Mouse (Mus musculus): ENCODE data around the gene Senp1.

The Senp1 gene

DNA sequence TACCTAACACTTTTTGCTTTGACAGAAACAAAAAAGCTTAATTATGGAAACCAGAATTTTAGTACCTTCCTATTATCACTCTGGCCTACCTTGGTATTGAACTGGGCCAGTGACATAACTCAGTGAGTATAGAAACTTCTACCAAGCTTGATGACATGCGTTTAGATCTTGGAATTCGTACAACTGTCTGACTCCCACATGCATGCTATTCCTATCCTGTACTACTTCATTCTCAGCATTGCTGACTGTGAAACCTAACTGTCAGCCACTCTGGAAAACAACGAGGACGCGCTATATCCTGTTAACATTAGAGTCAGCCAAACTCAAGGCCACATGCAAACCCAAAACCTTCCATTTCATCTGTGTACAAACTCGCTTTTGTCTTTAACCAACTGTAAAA lies 49.6 kb downstream of the Senp1 start:
- no peak for DNase-seq

DNA sequence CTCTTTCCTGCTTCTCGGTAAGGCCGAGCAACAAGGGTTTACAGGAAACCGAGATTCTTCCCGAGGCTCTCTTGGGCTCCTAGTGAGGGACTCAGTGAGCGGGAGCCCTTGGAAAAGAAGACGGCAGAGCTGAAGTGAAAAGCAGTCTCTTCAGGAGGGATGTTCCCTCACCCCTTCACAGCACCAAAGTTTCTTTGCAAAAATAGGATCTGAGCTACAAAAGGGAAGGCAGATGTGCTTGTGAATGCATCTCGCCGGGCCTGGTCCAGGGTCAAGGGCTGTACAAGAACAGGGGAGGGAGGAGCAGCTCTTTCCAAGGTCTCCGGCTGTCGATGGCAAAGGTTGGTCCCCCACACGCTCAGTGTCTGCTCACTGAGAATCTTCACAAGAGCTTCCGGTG lies 51.0 kb downstream of the Senp1 start:
- no peak for DNase-seq

DNA sequence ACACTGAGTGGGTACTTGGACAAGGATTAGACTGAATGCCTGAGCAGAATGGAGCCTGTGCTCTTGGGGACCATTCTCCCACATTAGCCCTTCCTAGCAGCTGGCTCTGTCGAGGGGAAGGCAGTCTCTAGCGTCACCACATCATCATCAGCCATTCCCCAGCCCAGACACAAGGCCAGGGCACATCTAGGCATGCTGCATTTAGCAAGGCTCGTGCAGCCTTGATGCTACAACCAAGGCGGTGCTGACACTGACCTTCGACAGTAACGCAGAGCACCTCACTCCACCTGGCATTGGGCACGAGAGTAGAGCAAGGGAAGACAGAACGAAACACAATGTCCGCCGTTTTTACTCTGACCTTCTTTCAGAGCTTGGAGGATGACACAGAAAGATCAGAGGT lies 53.9 kb downstream of the Senp1 start:
- no peak for DNase-seq

DNA sequence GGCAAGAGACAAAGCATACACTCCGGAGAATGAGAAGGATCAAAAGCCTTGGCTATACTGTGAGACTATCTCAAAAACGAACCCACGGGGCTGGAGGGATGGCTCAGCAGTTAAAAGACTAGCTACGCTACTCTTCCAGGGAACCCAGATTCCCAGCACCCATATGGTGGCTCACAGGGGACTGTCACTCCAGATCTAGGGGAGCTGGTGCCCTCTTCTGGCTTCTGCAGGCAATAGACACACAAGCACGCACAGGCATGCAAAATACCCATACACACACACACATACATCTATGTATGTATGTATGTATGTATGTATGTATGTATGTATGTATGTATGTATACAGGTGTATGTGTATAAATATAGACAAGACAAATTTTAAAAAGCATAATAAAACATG lies 57.0 kb downstream of the Senp1 start:
- DNase-seq, result no peak

DNA sequence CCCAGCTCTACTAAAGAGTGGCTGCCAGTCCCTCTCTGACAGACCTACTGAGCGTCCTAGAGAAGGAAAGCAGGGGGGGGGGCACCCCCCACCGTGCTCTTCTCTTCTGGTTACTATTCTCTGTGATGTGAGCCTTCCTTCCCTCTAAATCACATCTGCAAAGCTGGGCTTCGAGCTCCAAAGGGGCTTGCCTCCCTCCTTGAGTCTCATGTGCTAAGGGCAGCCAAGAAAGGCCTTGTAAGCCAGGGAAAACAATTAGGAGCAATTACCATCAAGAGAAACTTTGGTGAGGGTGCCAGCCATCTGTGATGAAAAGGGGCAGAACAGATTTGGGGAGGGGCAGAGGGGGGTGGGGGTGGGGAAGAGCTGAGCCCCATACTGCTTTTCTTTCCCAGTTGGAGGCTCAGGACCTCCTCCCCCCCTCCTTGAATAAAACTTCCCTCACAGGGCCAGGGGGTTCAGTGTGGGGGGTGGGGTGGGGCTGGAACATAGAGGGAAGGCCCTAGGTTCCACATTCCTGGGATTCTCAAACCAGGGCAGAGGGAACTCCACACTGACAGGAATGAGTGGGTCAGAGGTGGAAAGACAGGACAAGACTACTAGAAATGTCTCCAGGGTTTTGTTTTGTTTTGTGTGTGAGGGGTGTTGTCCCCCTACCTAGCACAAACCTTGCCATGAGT lies 58.3 kb downstream of the Senp1 start:
- DNase-seq, result no peak

DNA sequence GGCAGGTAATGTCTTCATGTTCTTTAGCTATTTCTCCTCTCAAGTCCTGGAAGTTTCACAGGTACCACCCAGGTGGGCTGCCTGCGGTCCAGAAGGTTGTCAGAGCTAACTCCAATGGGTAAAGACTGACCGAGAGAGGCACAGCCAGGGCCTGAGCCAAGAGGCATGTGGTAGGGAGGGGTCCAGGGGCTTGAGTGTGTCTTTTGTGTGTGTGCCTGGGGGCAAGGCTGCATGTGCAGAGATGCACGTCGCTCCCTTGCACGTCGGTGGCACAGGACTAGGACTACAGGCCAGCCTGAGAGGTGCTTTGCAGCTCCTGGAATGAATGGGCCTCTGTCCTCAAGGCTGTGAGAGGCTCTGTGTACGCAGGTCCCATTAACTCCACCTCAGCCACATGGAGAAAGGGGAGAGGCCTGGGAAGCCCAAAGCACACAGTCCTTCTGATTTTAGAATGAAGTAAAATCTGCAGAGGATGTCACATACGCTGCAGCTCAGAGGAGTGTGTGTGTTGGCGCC lies 60.3 kb downstream of the Senp1 start:
- DNase-seq, result no peak

DNA sequence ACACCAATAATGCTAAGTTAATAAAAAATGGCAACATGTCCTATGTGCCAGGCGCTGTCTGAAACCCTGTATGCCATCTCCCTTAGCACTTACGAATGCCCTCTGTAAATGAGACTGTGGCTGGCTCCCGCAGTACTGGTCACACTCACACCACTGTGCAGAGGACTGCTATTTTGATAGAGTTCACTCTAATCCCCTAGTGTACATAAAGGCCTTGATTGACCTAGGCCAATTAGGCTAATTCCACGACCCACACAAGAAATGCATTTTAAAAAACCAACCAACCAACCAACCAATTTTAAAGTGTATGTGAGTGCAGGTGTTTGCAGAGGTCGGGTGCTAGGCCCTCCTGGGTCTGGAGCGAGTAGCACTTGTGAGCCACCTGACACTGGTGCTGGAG lies 63.7 kb downstream of the Senp1 start:
- no peak for DNase-seq

DNA sequence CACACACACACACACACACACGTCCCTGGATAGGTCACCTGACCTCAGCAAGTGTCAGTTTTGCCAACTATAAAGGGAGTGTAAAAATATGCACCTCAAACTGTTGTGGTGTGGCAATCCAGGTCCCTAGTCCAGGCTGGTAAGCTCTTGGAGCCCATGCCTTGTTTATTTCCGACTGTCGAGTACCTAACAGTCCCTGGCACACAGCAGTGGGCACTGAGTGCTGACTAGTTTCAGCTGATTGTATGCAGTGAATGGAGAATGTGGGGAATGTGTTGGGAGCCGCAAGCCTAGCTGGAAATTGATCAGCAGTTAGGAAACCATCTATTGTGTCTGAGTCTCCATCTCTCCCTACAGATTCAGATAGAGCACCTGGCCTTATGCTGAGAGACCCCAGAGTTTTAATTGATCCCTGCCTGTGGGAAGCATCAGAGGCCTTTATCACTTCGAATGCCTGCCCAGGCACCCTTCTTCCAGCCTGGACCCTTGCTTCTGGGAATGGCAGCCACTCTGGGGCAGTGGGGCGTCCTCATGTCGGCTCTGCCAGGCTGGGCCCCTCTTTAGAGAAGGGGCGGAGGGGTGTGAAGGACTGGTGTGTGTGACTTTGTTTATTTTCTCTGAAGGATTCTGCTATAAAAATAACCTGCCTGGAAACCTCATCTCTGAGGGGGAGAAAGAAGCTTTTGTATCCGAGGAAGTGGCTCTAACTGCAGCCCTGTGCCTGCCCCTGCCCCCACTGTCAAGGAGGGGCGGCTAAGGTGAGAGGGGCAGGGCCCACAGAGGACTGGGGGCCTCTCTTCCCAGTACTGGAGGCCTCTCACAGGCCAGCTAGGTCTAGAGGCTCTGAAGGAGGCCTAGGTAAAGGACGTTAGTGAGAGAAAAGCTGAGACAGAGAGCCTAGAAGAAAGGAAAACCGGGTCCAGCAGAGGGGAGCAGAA lies 66.3 kb downstream of the Senp1 start:
- DNase-seq, result no peak

DNA sequence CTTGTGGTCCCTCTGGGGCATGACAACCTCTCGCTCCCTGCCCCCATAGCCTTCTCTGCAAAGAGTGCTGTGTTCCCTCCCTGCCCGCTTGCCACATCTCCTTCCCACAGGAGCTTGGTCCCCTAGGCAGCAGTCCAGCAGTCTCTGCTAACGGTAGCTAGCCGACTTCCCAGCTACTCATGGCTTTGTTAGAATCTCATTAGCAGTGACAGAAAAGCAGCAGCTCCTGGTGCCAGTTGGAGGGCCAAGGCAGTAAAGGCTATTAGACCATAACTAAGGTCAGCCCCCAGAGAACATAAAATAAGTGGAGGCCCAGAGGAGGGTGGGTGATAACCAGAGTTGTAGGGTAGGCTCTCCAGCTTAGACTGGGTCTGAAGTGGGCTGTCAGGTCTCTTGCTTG lies 67.9 kb downstream of the Senp1 start:
- DNase-seq, result no peak

DNA sequence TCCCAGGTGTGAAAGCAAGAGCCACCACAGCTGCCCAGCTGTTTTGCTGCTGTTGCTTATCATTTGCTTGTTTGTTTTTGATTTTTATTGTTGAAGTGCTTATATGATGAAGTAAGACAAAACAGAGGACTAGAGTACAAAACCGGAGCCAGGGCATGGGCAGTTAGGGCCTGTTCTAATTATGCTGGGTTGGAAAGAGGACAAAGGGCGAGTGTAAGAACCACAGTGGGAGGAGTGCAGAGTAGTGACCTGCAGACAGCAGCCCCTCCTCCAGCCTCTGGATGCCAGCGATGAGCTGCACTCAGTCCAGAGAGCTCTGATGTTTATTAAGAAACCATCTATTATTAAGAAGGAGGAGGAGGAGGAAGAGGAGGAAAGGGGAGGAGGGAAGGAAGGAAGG lies 70.4 kb downstream of the Senp1 start:
- no peak for DNase-seq

DNA sequence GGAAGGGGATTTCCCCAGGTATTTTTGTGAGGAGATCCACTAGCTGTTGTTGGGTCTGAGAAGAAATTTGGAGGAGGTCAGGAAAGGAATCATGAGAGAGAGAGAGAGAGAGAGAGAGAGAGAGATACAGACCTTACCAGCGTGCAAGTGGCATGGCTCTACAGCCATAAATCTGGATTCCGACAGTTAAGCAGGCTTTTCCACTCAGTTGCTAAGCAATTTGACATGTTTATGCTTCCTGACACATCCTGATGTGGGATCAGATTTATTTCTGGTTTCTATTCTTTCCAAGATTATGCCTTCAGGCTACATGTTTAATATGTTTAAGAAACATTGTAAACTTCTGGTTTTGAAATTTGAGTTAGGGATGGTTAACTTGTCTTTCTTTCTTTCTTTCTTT lies 71.7 kb downstream of the Senp1 start:
- no peak for DNase-seq

DNA sequence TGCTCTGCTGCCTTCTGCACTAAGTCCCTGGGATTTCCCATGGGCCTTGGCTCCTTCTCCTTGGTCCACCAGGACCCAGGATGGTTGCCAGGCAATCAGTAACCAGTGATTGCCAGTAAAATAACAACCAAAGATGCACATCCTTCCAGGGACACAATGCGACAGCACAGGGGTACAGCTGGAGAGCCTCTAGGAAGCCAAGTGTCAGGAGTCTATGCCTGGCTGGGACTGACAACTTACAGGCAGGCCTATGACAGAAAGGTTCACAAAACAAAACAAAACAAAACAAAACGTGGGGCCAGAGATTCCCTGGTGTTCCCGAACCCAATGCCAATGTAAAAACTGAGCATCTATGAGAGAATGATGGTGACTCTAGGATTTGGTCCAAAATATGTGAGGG lies 74.5 kb downstream of the Senp1 start:
- no peak for DNase-seq

DNA sequence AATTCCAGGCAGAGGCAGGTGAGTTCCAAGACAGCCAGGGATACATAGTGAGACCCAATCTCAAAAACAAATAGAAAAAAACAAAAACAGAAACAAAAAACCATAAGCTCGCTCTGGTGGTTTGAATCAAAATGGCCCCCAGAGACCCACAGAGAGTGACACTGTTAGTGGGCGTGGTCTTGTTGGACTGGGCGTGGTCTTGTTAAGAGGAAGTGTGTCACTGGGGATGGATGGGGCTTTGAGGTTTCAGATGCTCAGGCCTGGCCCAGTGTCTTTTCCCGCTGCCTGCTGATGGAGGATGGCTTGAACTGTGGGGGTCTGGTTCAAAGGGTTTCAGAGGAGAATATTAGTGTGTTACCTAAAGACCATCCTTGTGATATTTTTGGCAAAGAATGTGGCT lies 75.6 kb downstream of the Senp1 start:
- DNase-seq, result no peak

DNA sequence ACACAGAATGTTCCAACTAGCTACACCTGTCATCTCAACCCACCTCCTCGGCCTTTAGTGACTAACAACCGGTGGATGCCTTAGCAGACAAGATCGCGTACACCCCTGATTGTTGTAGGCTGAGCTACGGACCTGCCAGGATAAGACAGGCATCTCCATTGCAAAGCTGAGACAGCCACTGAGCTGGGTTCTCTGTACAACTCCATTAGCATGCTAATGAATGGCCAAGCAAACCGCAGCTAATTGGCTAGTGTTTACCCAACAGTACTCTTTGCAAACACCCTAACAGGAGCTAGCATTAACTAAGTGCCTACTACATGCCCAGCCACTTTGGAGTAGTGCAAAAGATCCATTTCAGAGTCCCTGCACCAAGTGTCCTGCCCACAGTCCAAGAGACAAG lies 80.7 kb downstream of the Senp1 start:
- DNase-seq, result no peak

DNA sequence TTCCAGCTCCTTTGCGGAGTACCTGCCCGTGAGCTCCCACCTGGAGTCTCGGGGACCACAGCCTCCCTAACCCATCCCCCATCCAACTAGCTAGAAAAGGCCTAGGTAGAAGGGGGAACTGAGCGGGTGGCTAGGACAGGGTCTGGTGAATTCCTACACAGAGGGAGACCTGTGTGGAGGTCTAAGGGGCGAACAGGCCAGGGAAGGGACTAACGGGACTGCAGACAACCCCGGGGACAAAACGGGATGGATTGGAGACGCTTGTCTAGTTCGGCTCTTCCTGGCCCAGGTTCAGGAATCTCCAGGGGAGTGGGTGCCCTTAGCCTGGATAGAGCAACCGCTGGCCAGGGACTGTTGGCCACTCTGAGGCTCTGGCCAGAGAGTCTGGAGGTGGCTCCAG lies 88.4 kb downstream of the Senp1 start:
- DNase-seq, result no peak

DNA sequence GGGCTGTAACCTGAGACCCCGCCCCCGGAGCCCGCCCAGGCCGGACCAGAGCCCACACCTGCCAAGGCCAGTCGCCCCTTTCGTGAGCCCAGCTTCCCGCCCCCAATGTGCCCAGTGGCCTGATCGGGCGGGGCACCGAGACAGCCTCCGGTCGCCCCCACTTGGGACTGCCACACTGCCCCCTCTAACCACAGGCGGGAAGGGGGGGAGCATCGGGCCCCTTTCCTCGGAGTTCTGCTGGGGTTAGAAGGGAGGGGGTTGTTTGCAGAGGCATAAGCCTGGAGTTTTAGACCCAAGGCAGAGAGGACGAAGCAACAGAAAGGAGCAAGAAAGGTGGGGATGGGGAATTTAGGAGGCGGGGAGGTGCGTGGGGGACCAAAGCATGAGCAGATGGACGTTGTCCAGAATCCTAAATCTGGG lies 88.8 kb downstream of the Senp1 start:
- DNase-seq, result no peak

DNA sequence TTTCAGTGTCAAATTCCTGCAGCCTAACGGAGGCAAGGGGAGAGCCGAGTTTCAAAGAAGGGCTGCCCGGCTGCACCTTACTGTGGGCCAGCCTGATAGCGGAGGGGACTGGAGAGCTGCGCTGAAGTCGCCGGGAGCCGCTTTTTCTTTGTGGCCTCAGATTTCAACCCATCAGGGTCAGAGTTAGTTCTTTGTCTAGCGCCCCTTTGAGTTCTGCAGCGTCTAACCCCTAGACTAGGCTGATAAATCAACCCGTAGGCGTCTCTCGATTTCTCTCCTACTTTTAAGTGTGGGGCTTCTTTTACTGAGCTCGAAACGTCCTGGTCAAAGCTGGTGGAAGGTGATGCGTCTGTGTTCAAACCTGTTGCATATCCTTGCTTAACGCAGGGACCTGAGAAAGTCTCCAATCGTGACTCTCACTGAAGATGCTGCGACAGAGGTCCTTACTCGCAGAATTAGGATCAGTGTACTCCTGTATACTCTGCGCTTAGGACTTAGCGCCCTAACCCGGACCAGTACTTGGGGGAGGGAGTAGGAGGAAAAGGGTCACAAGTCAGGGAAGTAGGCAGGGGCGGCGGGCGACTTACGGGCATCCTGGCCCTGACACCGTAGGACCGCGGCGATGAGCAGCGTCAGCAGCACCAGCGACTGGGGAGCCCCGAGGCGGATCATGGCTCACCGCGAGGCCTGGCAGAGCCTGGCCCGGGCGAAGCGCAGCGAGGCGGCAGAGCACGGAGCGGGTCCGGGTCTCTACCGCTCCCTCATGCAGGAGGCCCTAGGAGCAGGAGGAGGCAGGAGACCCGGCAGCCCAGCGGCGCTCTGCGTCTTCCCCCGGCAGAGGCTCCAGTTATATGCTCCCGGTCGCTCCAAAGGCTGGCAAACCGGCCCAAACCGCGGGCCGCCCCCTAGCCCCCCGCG lies 89.5 kb downstream of the Senp1 start, which contains the start of gene Col2a1:
Gene Col2a1, minus strand, starts transcription at position 874 of the 918 bp plus-strand sequence.
- DNase-seq, result peak in 1 of 2 experiments; percentile 11

DNA sequence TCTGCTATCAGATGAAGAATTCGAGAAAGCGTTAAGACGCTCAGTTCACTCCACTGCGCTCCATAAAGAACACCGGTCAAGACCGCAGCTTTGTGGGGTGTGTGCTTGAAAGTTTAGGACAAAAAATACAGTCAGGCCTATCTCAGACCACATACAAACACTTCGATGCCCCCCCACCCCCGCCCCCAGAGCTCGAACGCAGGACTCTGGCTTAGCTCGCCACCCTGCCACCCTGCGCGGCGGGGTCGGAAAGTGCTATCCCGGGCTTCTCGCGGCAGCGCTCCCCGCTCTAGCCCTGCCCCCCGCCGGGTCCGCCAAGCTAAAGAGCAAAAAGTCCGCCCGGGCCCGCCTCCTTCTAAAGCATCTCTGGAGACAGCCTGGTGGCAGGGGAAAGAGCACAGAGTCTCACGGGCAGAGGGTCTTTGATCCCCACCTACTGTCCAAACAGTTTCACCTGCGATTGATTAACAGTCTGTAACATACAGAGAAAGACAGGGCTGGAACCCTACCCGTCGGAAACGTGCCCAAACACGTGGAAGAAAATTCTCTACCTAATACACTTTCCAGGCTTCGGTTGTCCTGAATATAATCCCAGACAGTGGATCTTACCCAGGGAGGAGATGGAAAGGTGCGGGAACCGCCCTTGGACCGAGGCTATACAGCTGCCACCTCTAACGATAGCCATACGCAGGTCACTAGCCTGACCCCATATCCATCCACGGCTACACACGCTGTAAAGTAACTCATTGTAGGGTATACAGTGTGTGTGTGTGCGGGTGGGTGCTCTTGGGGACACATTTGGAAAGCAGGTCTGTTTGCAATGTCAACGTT lies 90.3 kb downstream of the Senp1 start:
- DNase-seq, result no peak

DNA sequence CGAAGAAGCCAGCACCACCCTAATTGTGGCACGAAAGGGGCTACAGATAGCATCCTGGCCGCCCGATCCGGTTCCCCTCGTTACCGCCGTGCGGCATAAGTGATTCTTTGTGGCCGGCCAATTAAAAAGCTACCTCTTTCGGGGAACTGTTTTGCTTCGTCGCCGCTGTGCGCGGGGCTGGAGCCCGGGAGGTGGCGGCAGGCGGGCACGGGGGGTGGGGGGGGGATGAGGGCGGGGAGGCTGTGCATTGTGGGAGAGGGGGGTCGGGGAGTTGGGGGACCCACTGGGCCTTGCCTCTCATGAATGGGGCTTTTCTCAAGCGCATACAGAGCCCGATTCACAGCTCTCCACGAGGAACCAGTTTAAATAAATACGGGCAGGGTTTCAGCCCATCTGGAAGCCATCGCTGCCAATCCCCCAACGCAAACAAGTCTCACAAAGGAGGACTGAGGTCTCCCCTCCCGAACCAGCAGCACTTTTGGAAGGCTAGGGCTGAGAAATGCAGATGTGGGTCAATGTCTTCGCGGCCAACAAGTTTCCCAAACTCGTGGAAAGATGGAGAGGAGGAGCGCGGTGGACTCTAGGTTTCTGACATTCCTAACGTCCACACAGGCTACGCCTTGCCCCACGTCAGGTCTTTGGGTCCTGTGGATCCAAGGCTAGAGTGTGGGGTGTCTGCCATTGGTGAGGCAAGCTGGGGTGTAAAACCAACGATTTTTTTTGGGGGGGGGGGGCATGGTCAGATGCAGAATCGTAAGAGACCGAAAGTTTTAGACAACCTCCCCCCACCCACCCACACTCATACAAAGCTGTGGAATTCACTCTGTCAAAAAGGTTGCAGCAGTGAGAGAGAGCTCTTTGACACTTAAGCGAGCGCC lies 91.2 kb downstream of the Senp1 start:
- DNase-seq, result no peak

DNA sequence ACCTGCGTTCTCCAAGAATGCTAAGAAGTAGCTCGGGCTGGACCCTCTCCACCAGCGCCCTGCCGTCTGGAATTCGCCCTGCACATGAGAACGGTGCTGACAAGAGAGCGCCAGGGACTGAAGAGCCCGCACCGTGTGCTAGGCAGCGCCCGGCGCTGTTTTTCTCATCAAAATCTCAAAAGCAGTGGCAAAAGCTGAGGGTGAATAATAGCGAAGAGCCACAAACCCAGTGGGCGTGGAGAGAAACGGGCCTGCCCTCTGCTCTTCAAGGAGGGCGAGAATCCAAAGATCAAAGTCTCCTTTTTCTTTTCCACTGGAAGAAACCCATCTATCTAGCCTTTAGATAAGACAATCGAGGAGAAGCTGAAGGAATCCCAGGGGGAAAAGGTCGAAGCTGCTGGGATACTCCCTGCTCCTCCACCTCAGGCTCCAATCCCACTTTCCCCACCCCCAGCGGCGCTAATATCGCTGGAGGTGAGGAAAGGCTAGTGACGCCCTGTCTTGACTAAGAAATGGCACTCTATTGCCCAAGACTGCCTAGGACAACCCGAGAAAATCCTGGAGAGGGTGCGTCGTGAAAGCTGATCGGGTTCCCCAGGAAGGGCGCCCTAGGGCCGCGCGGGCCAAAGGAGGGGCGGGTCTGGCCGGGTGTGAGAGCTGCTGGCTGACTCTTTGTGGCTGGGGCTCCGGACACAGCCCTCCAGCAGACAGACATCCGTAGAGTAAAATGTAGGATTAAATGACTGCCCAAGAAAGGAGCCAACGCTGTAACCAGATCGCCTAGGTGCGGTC lies 92.0 kb downstream of the Senp1 start:
- DNase-seq, result no peak

Data from cerebellum, postnatal 36 days (tissue).